ENCODE assay signal across 8 mouse cellular contexts in genomic region chr19:4417183-4417582, GRCm38 (mm10). TPM values are rescaled to one million over a fixed set of nuclear protein-coding genes. Genes with fewer than 3 reads are reported as not detected.
DNase-seq lines count a peak whose midpoint lies in the region; ATAC-seq lines count a peak whose summit lies in the region.

No protein-coding gene starts in this region.

- H3K36me3 ChIP-seq in intestine, embryonic 15.5 days = no peaks in the 10 kb centered on the region
- H3K36me3 ChIP-seq in liver, embryonic 11.5 days (ENCODE audit: control insufficient read depth, insufficient read depth, low read length) = peaks cover 3% of the 10 kb centered on the region; the same call in 1 of the 2 replicates

- no peaks in the 10 kb centered on the region for H3K4me1 ChIP-seq in intestine, embryonic 15.5 days (replicated peaks)
- 0 out of 2 replicates have a peak, but pooled peaks cover 2% of the 10 kb centered on the region for H3K4me1 ChIP-seq in liver, embryonic 11.5 days (replicated peaks; ENCODE audit: control insufficient read depth, insufficient read depth, low read length)

- H3K9me3 ChIP-seq in intestine, embryonic 15.5 days = no peaks in the 10 kb centered on the region
- H3K9me3 ChIP-seq in liver, embryonic 11.5 days (ENCODE audit: control insufficient read depth, low read length) = no peaks in the 10 kb centered on the region

- no peak overlapping the region for H3K9ac ChIP-seq in intestine, embryonic 15.5 days
- no peak overlapping the region for H3K9ac ChIP-seq in liver, embryonic 11.5 days (ENCODE audit: low read depth, low read length)

- no peak overlapping the region for H3K4me2 ChIP-seq in intestine, embryonic 15.5 days (replicated peaks)
- no peak overlapping the region for H3K4me2 ChIP-seq in liver, embryonic 11.5 days

- no peak overlapping the region for H3K4me3 ChIP-seq in intestine, embryonic 15.5 days (replicated peaks)
- no peak overlapping the region for H3K4me3 ChIP-seq in liver, embryonic 11.5 days (ENCODE audit: low read depth, low read length)

- ATAC-seq in erythroblast, adult 5-6 weeks (replicated peaks; ENCODE audit: low FRiP score, poor library complexity, severe bottlenecking) = peak; percentile 90
- ATAC-seq in intestine, embryonic 15.5 days = peak; percentile 81
- peak; percentile 54; the same call in 1 of the 2 replicates for ATAC-seq in liver, embryonic 11.5 days (replicated peaks; ENCODE audit: low FRiP score)

- 0% methylated on average over 1 of the region's 1 CpGs for WGBS in intestine, embryonic 15.5 days
- WGBS in liver, embryonic 11.5 days = 0% methylated on average over 1 of the region's 1 CpGs

- H3K27ac ChIP-seq in intestine, embryonic 15.5 days = no peak overlapping the region
- H3K27ac ChIP-seq in liver, embryonic 11.5 days (ENCODE audit: low read depth, low read length) = no peak overlapping the region

- DNase-seq in ovary, postnatal 36 days (ENCODE audit: low spot score) = peak; percentile 54
- no peak for DNase-seq in ovary, adult 18-20 months (ENCODE audit: low spot score)
- peak; percentile 79 to 88 for DNase-seq in adrenal gland, postnatal 36 days
- no peak for DNase-seq in liver, embryonic 11.5 days (ENCODE audit: low spot score)
- DNase-seq in retina, postnatal 1 day = peak; percentile 75
- peak; percentile 87 for DNase-seq in urinary bladder, postnatal 14 days (ENCODE audit: low spot score)

- no peaks in the 10 kb centered on the region for H3K27me3 ChIP-seq in intestine, embryonic 15.5 days (replicated peaks)
- H3K27me3 ChIP-seq in liver, embryonic 11.5 days (replicated peaks; ENCODE audit: control insufficient read depth, insufficient read depth, low read length) = no peaks in the 10 kb centered on the region

RNA-seq across cellular contexts. Expression of gene Kdm2a, which starts 19.1 kb away (rescaled TPM):
- 100 to 1,000 TPM in 1 of 2 experiments, 10 to 100 TPM in 1; 86.7 to 107 TPM for total RNA-seq in adrenal gland, postnatal 36 days (2021)
- total RNA-seq in erythroblast, adult 5-6 weeks (2015; ENCODE audit: low replicate concordance) = 56.6 and 57.5 TPM in 2 replicates
- 71.1 and 123 TPM in 2 replicates for total RNA-seq in erythroblast, adult 5-6 weeks (2017; ENCODE audit: low replicate concordance)
- 37.5 and 38.9 TPM in 2 replicates for polyA plus RNA-seq in intestine, embryonic 15.5 days (2015; fragmentation: Nextera tagmentation; extraction: Ambion mirVana)
- polyA plus RNA-seq in liver, embryonic 11.5 days (2014; fragmentation: Nextera tagmentation; extraction: Ambion mirVana) = 39.8 and 40.2 TPM in 2 replicates

RNA-seq across cellular contexts. Expression of gene Rhod, which starts 22.0 kb away (rescaled TPM):
- total RNA-seq in adrenal gland, postnatal 36 days (2021) = 10 to 100 TPM; 25.8 to 26.8 TPM
- total RNA-seq in erythroblast, adult 5-6 weeks (2015; ENCODE audit: low replicate concordance) = not detected in 2 replicates
- not detected in 2 replicates for total RNA-seq in erythroblast, adult 5-6 weeks (2017; ENCODE audit: low replicate concordance)
- 20.0 and 21.6 TPM in 2 replicates for polyA plus RNA-seq in intestine, embryonic 15.5 days (2015; fragmentation: Nextera tagmentation; extraction: Ambion mirVana)
- 10.3 and 14.3 TPM in 2 replicates for polyA plus RNA-seq in liver, embryonic 11.5 days (2014; fragmentation: Nextera tagmentation; extraction: Ambion mirVana)

Comparison
In these comparisons a context has a peak if more than half of its experiments do, and no peak if none do; other contexts are left out.
1. DNase-seq: peak in ovary, postnatal 36 days (single experiment), adrenal gland, postnatal 36 days (2 of 2), retina, postnatal 1 day (single experiment) and urinary bladder, postnatal 14 days (single experiment); none in ovary, adult 18-20 months (single experiment) and liver, embryonic 11.5 days (single experiment).
2. RNA of gene Rhod, which starts 22.0 kb away (total RNA-seq): 25.8 to 26.8 TPM in adrenal gland, postnatal 36 days; not detected in erythroblast, adult 5-6 weeks; every median in the first group is over 10 times any median in the second.
3. Peak in every context shown above with its lines, with median percentiles within 50 percentile points of each other: ATAC-seq.